Mouse (Mus musculus): Measurements from ENCODE around the gene 1110032A03Rik. TPM values are rescaled to one million over a fixed set of nuclear protein-coding genes. Genes with fewer than 3 reads are reported as not detected.

Gene 1110032A03Rik
- total RNA-seq (2021): 35.5 and 37.2 TPM in 2 replicates
- long read RNA-seq, experiment 1, transcript 1110032A03Rik-201 (4 exons, 2,082 nt): major isoform, 18 of 24 reads
- long read RNA-seq, experiment 1, partial matches to known transcripts: 1 of 24 reads
- long read RNA-seq, experiment 1, other reads (novel, unspliced or antisense): 3 of 24 reads
- long read RNA-seq, experiment 2, transcript 1110032A03Rik-201 (4 exons, 2,082 nt): major isoform, 22 of 27 reads
- long read RNA-seq, experiment 2, partial matches to known transcripts: 3 of 27 reads
- long read RNA-seq, experiment 2, other reads (novel, unspliced or antisense): 1 of 27 reads

DNA sequence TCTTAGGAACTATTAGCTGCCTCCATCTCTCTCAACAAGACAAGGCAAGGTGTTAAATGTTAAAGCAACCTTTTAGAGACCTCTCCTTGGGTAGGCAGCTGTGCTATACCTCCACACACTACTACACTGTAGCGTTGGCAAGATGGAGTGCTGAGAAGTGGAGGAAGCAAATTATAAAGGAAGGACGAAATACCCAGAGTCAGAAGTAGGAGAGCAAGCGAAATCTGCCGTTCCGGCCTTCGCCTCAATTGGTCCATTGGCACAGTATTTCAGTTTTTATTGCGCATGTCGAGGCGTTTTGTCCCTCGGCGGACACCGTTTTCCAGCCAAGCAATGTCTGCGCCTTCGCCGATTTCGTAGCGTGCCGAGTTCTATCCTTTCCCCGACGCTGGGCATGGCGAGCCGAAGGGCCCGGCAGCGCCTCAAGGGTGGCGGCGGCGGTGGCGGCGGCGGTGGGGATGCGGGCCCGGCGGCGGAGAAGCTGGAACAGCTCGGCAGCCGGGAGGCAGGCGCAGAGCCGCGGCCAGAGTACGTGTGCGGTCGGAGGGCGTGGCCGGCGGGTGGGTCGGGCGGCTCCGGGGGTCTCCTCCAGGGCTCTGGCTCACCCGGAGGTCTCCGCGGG, at the start of gene 1110032A03Rik, which contains the start of gene Alg9:
Gene 1110032A03Rik (minus strand): TSS at position 530 of the 622 bp plus-strand sequence.
Gene Alg9 (plus strand): TSS at position 29 of the 622 bp plus-strand sequence.
- peak; percentile 93 for DNase-seq

DNA sequence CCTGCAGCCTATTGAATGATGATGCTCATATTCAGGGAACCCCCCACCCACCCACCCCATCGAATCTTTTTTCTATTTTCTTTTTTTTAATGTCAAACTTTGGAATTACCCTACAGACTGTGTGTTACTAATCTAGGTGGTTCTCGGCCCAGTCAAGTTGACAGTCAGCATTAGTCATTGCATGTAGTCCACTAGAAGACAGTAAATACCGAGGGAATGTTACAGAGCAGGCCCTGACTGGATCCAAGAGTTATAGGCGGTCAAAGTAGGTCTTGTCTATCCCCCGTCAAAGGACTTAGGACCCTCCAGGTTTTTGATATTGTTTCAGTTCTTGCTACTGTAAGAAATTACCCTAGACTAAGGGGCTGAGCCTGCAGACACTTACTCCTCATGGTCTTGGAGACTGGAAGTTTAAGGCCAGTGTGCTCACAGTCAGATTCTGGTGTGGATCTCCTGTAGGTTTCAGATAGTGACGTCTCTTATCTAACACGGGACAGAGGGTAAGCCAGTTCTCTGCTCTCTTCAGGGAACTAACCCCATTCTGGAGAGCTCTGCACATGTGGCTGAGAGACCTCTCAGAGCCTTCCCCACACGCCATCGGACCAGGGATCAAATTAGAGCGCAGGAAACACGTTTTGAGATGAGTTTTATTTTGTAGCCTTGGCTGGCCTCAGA, 48.6 kb upstream of the 1110032A03Rik start:
- no peak for DNase-seq

DNA sequence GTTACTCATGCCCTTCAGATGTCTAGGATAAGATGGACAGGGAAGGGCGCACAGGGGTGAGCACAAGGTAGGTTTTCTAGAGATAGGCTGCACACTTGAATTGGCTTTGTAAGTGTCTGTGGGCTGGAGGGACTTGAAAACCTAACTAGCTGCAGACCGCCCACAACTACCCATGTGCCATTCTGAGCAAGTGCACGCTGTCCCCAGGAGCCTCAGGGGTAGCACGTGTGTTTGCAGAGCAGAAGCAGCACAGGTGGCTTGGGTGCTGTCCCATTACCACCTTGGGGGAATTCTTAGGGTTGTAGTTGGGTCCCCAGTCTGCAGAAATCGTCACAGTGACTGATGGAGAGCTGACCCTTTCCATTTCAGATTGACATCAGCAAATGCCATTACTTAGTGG, 46.9 kb upstream of the 1110032A03Rik start:
- DNase-seq: no peak

DNA sequence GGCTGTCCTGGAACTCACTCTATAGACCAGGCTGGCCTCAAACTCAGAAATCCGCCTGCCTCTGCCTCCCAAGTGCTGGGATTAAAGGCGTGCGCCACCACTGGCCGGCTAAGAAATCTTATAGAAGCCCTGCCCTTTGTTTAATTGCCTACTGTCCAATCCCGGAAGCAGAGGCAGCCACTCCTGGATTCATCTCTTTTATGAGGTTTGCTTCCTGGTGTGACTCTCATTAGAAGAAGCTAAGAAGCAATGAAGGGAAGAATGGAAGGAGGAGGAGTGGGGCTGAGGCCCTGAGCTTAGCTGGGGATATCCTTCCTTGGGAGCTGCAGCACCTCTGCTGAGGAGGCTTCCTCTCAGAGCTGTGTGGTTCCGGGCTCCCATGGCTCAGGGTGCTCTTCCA, 46.3 kb upstream of the 1110032A03Rik start:
- DNase-seq: no peak

DNA sequence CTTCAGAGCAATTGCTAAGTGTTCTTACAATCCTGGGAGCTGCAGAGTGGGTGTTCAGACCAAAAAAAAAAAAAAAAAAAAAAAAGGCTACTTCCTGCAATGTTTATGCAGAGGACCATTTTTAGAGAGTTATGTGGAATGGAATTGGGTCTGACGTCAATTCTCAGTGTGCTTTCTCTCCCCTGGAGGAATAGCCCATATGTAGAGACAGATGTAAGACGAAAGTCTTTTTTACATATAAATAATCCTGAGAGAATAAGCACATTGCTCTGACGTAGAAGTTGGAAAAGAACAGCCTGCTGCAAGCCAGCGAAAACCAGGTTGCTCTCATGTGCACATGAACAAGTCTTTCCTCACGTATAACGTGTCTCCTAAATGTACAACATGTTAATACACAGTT, 44.4 kb upstream of the 1110032A03Rik start:
- DNase-seq: no peak

DNA sequence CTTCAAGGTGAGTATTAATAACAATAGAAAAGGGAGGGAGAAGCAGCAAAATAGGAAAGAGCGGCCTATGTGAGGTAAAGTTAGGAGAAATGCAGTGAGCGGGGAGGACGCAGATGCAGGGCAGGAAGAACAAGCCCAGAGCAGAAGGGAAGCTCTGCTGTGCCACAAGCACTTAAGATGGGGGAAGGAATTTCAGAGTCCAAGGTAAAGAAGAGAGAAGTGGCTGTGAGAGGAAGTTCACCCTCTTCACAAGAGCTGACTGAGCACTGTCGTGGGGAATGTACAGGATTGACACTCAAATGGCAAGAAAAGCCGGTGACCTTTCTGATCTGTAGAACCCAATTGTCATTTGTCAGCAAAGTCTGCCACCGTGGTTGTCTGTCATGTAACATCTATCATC, 42.7 kb upstream of the 1110032A03Rik start:
- DNase-seq: no peak

DNA sequence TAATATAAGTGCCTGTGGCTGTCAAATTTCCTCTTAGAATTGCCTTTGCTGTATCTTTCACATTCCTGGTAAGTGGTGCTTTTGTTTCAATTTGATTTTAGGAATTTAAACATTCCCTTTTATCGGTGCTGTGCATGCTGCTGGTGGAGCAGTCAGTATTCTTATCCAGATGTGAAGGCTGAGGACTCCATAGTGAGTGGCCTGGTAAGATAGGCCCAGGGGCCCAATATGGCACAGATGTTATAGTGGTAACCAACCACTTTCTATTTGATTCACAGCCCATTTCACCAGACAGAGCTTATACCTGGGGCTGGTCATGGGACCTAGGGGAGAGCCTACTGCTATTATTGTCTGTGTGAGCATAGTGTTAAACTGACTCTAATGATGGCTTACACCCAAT, 41.2 kb upstream of the 1110032A03Rik start:
- no peak for DNase-seq

DNA sequence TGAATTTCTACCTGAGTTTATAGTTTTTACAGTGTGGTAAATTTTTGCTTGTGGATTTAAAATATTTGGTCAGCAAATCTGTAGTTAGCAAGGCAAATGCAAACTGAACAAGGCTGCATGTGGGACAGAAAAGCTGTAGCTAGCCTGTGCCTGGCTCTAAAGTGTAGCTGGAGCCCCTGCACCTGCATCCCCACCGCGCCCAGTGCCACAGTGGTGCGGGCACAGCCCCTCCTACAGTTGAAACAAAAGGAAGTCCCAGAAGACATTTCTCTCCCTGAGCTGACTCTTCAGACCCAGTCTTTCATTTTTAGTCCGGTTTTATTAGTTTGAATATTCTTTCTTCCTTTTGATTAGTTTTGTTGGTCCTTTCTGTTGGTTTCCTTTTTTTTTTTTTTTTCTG, 40.3 kb upstream of the 1110032A03Rik start:
- DNase-seq: no peak

DNA sequence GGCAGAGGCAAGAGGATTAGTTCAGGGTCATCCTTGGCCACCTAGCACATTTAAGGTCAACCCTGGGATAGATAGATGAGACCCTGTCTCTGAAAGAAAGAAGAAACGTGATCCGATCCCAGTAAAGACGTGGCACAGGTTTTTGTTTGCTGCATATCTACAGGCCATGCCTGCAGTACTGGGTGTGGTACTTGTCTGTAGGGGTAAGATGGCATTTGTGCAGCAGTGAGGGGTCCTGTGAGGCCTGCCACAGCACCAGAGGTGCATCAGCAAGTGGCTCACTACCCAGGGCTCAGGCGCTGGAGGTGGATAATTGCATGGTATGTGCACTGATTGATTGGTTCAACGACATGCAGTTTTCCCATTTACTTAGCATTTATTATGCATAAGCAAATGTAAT, 38.5 kb upstream of the 1110032A03Rik start:
- no peak for DNase-seq

DNA sequence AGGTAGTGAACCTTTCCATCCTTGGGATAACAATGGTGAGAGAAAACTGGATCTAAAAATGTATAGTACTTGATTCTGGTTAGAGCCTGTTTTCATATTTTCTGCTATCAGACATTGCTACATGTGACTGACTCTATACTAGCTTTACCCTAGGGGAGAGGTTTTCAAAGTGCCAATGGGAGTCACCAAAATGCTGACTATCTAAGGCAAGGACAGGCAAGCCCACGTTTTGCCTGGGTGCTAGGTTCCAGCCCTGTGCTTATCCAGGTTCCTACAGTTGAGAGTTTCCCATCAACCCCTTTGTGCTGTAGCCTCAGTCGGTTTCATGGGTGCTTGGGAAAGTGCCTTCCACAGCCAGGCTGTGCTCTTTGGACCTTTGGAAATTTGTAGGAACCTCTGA, 36.4 kb upstream of the 1110032A03Rik start:
- DNase-seq: no peak

DNA sequence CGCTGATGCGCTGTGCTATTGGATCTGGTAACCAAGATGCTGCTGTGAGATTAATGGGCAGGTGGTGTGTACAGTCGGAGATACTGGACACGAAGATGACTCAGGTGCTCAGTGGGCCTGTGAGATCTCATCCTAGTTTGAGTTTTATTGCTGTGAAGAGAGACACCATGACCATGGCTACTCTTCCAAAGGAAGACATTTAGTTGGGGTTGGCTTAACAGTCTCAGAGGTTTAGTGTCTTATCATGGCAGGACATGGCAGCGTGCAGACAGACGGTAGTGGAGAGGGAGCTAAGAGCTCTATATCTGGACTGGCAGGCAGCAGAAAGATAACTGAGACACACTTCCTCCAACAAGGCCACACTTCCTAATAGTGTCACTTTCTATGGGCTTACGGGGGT, 35.9 kb upstream of the 1110032A03Rik start:
- DNase-seq: no peak

DNA sequence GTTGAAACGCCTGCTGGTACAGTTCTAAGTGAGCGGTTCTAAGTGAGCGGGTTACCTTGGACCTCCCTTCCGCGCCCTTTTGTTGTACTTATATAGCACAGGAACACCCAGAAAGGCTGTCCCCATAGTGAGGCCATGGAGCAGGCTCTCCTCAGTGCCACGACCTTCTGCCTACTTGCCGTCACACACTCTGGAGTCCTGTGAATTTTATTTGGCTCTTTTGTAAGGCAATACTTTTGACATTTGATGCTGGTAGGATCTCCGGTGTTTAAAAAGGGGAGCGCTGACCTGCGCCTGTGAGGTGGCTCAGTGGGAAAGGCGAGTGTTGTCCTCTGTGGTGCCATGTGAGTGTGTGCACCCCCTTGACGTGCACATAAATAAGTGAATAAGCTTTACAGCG, 33.8 kb upstream of the 1110032A03Rik start:
- peak; percentile 45 for DNase-seq

DNA sequence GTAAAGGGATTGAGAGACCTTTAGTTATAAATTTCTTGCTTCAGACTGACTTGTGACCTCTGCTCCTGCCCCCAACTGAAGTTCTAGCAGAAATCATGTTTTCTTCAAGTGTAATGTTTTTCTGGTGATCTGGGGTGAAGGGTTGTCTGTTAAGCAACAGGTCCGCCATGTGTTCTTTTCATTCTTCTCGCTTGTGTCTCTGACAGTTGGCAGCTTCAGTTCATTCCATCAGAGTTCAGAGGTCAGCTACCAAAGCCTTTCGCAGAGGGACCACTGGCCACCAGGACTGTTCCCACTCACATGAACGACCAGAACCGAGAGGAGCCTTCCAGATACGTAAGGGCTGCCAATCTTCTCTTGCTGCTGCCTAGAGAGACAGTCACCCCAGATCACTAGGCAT, 33.2 kb upstream of the 1110032A03Rik start:
- peak; percentile 46 for DNase-seq

DNA sequence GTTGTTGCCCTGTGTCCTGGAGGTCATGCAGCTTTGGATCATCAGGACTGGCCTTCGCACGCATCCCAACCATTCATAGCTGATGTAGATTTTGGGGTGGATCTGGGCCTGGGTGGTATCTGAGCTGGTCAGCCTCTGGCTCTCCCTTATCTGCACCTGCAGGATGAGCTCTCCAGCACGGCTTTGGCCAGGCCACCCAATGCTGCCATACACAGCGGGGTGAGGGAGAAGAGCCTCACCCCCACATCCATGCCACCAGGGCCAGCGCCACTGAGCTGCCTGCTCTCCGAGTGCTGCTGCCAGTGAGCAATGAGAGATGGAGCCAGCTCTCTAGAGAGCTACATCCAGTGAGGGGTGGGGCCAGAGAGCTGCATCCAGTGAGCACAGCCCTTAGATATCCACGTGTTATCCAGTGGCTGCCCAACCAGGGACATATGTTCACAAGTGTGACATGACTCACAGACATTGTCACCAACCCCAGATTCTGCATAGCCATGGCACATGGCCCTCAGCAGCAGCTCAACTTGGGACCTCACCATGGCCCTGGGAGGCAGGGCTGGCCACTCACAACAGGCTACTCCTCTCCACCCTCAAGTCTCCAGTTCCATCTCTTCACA, 27.8 kb upstream of the 1110032A03Rik start:
- DNase-seq: no peak

DNA sequence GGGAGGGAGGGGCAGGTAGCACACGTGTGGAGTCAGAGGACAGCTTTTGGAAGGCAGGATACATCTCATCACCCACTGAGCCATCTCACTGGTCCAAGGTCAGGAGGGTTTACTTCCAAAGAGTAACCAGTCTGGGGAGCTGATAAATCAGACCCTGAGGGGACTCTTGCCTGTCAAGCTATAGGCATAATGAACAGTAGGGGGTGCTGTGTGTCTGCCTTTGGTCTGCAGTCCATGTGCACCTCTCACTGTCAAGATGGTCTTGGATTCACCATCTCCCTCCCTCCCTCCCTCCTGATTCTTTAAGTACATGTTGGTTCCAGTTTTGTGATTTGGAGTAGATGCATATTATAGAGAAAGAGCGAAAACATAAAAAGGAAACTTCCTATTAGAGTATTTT, 25.7 kb upstream of the 1110032A03Rik start:
- DNase-seq: peak; percentile 73

DNA sequence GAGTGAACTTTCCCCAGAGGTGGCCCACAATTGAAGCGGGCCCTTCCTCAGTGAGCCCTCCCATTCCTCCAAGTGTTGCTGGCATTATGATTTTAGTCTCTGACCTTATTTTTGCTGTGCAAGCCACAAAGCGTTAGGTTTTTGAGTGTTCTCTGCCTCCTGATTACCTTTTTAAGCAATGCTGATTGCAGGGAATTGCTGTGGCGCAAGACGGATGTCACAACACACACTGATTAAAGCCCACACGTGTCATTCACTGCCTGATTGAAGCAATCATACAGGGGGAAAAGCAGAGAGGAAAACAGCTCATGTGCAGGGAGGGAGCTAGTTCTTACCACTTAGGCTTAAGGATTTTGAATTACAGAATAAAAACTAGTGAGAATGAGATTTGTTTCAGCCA, 23.0 kb upstream of the 1110032A03Rik start:
- DNase-seq: peak; percentile 63

DNA sequence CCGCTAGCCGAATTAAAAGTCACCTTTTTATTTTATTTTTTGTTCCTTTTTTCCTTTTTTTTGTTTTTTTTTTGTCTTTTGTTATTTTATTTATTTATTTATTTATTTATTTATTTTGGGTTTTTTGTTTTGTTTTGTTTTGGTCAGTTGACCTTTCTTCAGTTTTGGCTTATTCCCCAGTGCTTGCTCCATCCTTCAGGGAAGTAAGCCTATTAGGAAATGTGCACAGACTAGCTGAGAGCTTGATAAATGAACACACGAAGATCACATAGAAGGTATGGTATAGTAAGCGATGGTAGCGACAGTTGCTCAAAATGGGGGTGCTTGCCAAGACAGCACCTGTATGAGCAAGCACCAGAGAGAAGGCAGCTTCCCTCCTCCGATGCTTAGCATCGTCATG, 22.3 kb upstream of the 1110032A03Rik start:
- DNase-seq: peak; percentile 12

DNA sequence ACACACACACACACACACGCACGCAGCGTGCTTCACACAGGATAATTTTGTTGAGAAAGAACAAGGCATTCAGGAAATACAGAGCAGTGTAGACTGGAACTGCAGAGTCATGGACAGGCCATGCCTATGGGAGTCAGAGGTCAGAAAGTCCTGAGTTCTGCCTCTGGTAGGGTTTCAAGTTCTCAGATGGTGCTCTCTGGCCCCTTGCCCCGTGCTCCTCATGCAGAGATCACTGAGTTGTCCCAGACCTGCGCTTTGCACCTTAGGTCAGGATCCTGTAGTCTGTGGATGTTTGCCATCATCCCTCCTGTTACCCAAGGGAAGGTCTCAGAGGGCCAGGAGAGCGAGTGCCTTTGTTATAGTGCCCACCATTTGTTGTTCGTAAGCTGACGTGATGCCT, 21.5 kb upstream of the 1110032A03Rik start:
- DNase-seq: peak; percentile 20

DNA sequence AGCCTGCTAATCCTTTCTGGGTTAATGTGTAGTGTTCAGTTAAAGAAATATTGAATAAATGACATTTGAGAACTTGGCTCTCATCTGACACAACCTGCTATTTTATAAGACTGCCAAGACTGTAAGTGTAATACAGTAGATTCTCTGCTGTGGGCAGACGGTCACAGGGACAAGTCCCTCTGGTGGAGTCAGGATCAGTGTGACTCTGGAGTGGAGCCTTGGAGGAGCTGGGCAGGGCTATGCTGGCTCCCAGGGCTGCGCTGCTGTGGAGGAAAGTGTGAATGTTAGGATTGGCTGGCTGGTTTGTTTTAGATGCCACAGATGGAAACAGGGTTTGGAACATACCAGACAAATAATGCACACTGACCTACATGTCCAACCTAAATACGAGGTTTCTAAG, 19.9 kb upstream of the 1110032A03Rik start:
- peak; percentile 14 for DNase-seq

DNA sequence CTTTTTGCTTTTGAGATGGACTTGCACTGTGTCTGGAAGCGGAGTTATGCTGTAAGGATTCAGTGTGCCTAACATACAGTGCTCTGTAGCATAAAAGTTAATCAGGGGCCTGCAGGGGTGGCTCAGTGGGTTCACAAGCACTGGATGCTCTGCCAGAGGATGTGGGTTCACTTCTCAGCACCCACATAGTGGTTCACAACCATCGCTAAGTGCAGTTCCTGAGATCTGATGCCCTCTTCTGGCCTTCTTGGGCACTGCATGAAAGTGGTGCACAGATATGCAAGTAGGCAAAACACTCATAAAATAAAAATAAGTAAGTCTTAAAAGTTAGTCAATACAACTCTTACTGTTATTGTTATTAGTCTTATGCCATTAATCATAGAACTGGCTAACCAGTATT, 6.8 kb upstream of the 1110032A03Rik start:
- peak; percentile 44 for DNase-seq

DNA sequence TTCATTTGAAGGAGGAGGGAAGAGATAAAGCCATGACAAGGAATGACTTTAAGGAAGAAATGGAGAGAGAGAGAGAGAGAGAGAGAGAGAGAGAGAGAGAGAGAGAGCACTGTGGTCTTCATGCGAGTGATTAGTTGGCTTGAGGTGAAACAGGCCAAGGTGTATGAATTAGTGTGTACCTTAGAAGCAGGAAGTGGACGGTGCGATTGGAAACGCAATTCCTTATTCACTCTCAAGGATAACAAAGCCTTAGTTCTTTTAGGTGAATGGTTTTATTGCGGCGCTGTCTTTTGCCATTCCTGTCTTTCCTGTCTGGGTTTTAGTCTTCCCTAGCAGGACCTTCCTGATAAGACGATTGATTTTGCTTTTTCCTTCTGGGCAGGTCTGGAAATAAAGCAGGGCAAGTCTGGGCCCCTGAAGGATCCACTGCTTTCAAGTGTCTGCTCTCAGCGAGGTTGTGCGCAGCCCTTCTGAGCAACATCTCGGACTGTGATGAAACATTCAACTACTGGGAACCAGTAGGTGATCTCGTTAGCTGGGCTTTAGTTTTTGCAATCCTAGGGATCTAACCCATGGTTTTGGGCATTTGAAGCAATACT, 941 bp upstream of the 1110032A03Rik start:
- no peak for DNase-seq

DNA sequence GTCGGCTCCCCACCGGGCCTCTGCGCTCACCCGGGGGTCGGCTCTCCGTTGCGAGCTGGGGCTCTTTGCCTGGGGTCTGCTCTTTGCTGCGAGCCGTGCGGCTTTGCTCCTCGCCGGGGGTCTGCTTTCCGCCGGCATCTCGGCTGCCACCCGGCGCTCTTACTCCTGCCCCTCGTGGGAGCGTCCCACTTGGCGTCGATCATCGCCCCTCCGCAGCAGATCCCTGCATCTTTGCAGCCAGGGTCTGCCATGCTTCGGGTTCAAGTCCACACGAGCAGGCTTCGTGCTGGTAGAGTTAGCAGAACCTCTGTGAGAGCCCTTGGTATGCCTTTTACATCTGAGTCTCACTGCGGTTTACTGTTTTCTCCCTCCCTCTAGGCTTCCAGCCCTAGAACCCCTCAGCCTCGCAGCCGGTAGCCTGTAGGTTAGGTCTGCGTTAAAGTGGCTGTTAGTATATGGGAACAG, 374 bp upstream of the 1110032A03Rik start:
- DNase-seq: peak; percentile 35
